Mouse (Mus musculus): ENCODE results near the gene Vmn1r65. TPM values are rescaled to one million over a fixed set of nuclear protein-coding genes. Genes with fewer than 3 reads are reported as not detected.
"Not testable (repeated sequence)": the region's sequence is repeated elsewhere in the genome, so short reads cannot be mapped to it uniquely, and the experiment has no call there.

Vmn1r65 gene
- polyA plus RNA-seq (2015; fragmentation: Nextera tagmentation; extraction: Ambion mirVana), result not detected in 2 replicates

DNA sequence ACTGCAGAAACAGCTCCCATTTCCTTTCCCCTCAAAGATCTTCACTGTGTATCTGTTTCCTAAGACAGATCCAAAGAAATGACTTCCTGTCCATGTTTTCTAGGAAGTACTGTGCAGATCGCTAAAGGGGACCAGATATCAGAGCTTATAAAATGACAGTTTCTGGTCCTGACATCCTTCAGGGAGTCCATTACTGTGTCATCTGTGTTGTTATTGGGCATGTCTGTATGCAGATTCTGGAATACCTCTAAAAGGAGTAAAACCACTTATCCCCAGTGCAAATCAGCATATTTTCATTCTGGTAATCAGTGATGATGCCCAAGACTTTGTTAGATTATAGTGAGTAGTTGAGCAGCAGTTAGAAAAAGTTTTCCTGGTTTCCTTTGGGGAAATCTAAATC is at the start of gene Vmn1r65:
Vmn1r65 (minus strand) TSS at position 101 of the 400 bp plus-strand sequence.
- Histone ChIP-seq H3K4me3 (no peak within 1 kb of the TSS), H3K4me1 (no peaks in the 10 kb centered on the region), H3K27ac (replicated peaks) (no peak within 1 kb of the TSS), H3K9me3 (peaks cover 21% of the 10 kb centered on the region), H3K27me3 (replicated peaks) (no peaks in the 10 kb centered on the region), H3K9ac (no peak within 1 kb of the TSS), H3K36me3 (no peaks in the 10 kb centered on the region), H3K4me2 (no peak within 1 kb of the TSS)
- 80% methylated on average over 1 of the region's 1 CpGs for WGBS
- ATAC-seq (ENCODE audit: extremely low read depth, insufficient number of reproducible peaks, low FRiP score, low TSS enrichment), result no peak

DNA sequence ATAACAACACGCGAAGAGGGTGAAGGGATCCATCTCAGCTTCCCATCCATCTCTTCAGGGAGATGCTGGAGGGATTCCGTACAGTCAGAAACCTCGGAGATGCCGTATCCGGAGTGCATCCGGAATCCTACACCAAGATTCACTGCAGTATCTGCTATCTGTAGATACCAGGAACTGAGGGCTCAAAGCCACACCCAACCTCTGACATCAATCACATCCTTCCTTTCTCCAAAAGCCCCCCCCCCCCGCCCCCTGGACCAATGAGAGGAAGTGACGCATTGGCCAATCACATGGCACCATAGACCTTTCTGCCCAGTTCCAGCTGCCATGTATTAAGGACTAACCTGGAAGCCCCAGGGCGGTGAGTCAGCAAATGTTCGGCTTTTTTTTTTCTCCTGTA is 34.1 kb upstream of the Vmn1r65 start, which contains the start of gene Nlrp4c:
Nlrp4c (plus strand) TSS at position 301 of the 400 bp plus-strand sequence.
- 81% methylated on average over 11 of the region's 11 CpGs for WGBS
- no peaks in the 10 kb centered on the region for H3K4me1 ChIP-seq
- H3K27me3 ChIP-seq (replicated peaks), result no peaks in the 10 kb centered on the region
- ATAC-seq (ENCODE audit: extremely low read depth, insufficient number of reproducible peaks, low FRiP score, low TSS enrichment), result no peak
- no peak within 1 kb of the TSS for H3K27ac ChIP-seq (replicated peaks)
- no peak within 1 kb of the TSS for H3K9ac ChIP-seq
- H3K36me3 ChIP-seq, result no peaks in the 10 kb centered on the region
- H3K4me2 ChIP-seq, result no peak within 1 kb of the TSS
- peaks cover 34% of the 10 kb centered on the region for H3K9me3 ChIP-seq
- no peak within 1 kb of the TSS for H3K4me3 ChIP-seq

DNA sequence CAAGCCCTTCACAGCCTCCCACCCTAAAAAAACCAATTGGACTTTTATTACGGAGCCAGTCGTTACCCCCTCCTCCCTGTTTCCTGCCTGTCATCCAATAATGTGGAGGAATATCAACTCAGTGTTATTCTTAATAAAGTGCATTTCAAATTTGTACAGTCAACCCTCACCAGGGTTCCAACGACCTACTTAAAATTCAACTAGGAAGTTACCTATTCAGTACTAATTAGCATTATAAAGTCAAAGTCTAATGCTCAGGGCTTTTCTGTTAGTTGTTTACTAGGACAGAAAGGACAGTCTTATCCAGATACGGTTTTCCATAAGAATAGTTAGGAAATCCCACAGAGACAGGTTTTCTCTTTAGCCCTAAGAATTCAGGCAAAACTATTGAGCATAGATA is 28.4 kb downstream of the Vmn1r65 start:
- H3K4me2 ChIP-seq; H3K4me1 ChIP-seq; H3K27ac ChIP-seq (replicated peaks); H3K4me3 ChIP-seq; H3K9ac ChIP-seq; ATAC-seq (ENCODE audit: extremely low read depth, insufficient number of reproducible peaks, low FRiP score, low TSS enrichment); H3K36me3 ChIP-seq; H3K27me3 ChIP-seq (replicated peaks): not testable (repeated sequence)
- 75% methylated on average over 4 of the region's 4 CpGs for WGBS
- peaks cover 51% of the 10 kb centered on the region for H3K9me3 ChIP-seq

DNA sequence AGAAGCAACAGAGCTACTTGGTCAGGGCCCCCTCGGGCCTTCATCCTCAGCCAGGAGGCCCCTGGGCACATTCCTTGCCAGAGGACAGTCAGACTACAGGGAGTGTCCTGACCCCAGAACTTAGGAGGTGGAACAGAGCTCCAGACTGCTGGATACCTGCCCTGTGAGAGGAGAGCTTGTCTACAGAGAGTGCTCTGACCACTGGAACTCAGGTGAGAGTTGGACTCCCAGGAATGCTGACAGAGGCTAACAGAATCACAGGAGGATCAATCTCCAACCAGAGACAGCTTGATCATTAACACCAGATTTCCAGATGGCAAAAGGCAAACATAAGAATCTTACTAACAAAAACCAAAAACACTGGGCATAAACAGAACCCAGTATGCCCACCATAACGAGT is 38.3 kb downstream of the Vmn1r65 start:
- H3K9me3 ChIP-seq, result peaks cover 15% of the 10 kb centered on the region; the same call in 1 of the 2 replicates
- not testable (repeated sequence) for H3K27me3 ChIP-seq (replicated peaks); H3K36me3 ChIP-seq; H3K27ac ChIP-seq (replicated peaks); ATAC-seq (ENCODE audit: extremely low read depth, insufficient number of reproducible peaks, low FRiP score, low TSS enrichment); H3K4me2 ChIP-seq; H3K9ac ChIP-seq; H3K4me1 ChIP-seq; H3K4me3 ChIP-seq
- 62% methylated on average over 2 of the region's 2 CpGs for WGBS

Other genes starting within 250 kb of the Vmn1r65 start
- gene Vmn1r63, start 205.6 kb downstream of the Vmn1r65 start, polyA plus RNA-seq (2015; fragmentation: Nextera tagmentation; extraction: Ambion mirVana), result not detected in 2 replicates
- not detected in 2 replicates for gene Vmn1r64, start 126.5 kb downstream of the Vmn1r65 start, polyA plus RNA-seq (2015; fragmentation: Nextera tagmentation; extraction: Ambion mirVana)
- gene Nlrp4c, start 34.2 kb upstream of the Vmn1r65 start, polyA plus RNA-seq (2015; fragmentation: Nextera tagmentation; extraction: Ambion mirVana), result not detected in 2 replicates
- 19.1 and 20.0 TPM in 2 replicates for gene Zfp787, start 145.0 kb upstream of the Vmn1r65 start, polyA plus RNA-seq (2015; fragmentation: Nextera tagmentation; extraction: Ambion mirVana)
- gene Zfp444, start 161.2 kb upstream of the Vmn1r65 start, polyA plus RNA-seq (2015; fragmentation: Nextera tagmentation; extraction: Ambion mirVana), result 26.8 and 34.0 TPM in 2 replicates
- gene Galp, start 186.1 kb upstream of the Vmn1r65 start, polyA plus RNA-seq (2015; fragmentation: Nextera tagmentation; extraction: Ambion mirVana), result not detected in 2 replicates
- gene Zscan5b, start 211.3 kb upstream of the Vmn1r65 start, polyA plus RNA-seq (2015; fragmentation: Nextera tagmentation; extraction: Ambion mirVana), result not detected in 2 replicates
- gene Epp13, start 241.7 kb upstream of the Vmn1r65 start, polyA plus RNA-seq (2015; fragmentation: Nextera tagmentation; extraction: Ambion mirVana), result not detected in 2 replicates

Data from heart, embryonic 13.5 days (tissue).